ENCODE assay signal across 7 mouse cellular contexts in genomic region chr19:46338331-46338936, GRCm38 (mm10). TPM values are rescaled to one million over a fixed set of nuclear protein-coding genes. Genes with fewer than 3 reads are reported as not detected.
DNase-seq lines count a peak whose midpoint lies in the region; ATAC-seq lines count a peak whose summit lies in the region.

Gene Cuedc2, minus strand, starts transcription at chr19:46338702.

- peaks cover 6% of the 10 kb centered on the region for H3K4me1 ChIP-seq in intestine, embryonic 15.5 days (replicated peaks)
- H3K4me1 ChIP-seq in midbrain, embryonic 10.5 days, result peaks cover 41% of the 10 kb centered on the region

- under 1% methylated on average over 31 of the region's 31 CpGs for WGBS in intestine, embryonic 15.5 days
- WGBS in midbrain, embryonic 10.5 days, result under 1% methylated on average over 31 of the region's 31 CpGs

- DNase-seq in adrenal gland, adult 2 months, result peak; percentile 97
- DNase-seq in embryo, embryonic 11.5 days (ENCODE audit: low read depth, low spot score), result peak; percentile 93
- peak; percentile 95 to 100 for DNase-seq in gastrocnemius, postnatal 36 days
- DNase-seq in left cerebral cortex, postnatal 25 days (ENCODE audit: low spot score in 2 of 2), result peak; percentile 97 to 99
- DNase-seq in midbrain, embryonic 10.5 days (ENCODE audit: low spot score), result peak; percentile 95
- DNase-seq in right cerebral cortex, postnatal 4 days, result peak; percentile 96

- H3K27me3 ChIP-seq in intestine, embryonic 15.5 days (replicated peaks), result no peaks in the 10 kb centered on the region
- H3K27me3 ChIP-seq in midbrain, embryonic 10.5 days (ENCODE audit: low read depth, poor library complexity, severe bottlenecking), result peaks cover 15% of the 10 kb centered on the region

- no peaks in the 10 kb centered on the region for H3K9me3 ChIP-seq in intestine, embryonic 15.5 days
- no peaks in the 10 kb centered on the region for H3K9me3 ChIP-seq in midbrain, embryonic 10.5 days (replicated peaks)

- H3K4me3 ChIP-seq in intestine, embryonic 15.5 days (replicated peaks), result peak within 1 kb of the TSS; percentile 79
- H3K4me3 ChIP-seq in midbrain, embryonic 10.5 days, result peak within 1 kb of the TSS; percentile 82

- intact Hi-C loops in gastrocnemius, postnatal 36 days (cut with DNase I), result no loop called here
- intact Hi-C loops in left cerebral cortex, postnatal 25 days (cut with DNase I), result loop anchor here (2.0 to 5.0 kb wide), 3 partner anchors 18 to 104 kb away; no protein-coding TSS in a partner anchor

- 0 out of 2 replicates have a peak within 1 kb of the TSS, but pooled peaks have one; percentile 33 for H3K27ac ChIP-seq in intestine, embryonic 15.5 days
- H3K27ac ChIP-seq in midbrain, embryonic 10.5 days (replicated peaks), result peak within 1 kb of the TSS; percentile 95

- peak; percentile 92 for ATAC-seq in intestine, embryonic 15.5 days

- H3K36me3 ChIP-seq in intestine, embryonic 15.5 days, result no peaks in the 10 kb centered on the region
- peaks cover 11% of the 10 kb centered on the region for H3K36me3 ChIP-seq in midbrain, embryonic 10.5 days

- peak within 1 kb of the TSS; percentile 82 for H3K9ac ChIP-seq in intestine, embryonic 15.5 days

- peak within 1 kb of the TSS; percentile 78 for H3K4me2 ChIP-seq in intestine, embryonic 15.5 days (replicated peaks)

RNA-seq across cellular contexts. Expression of gene Cuedc2, which starts in this region (rescaled TPM):
- total RNA-seq in adrenal gland, adult 2 months (2021), result 10 to 100 TPM; 72.2 to 87.7 TPM
- 41.3 and 42.5 TPM in 2 replicates for polyA plus RNA-seq in adrenal gland, adult 2 months (2012; rRNA removed)
- total RNA-seq in gastrocnemius, postnatal 36 days (2021), result 10 to 100 TPM; 55.9 to 56.4 TPM
- 126 and 138 TPM in 2 replicates for polyA plus RNA-seq in intestine, embryonic 15.5 days (2015; fragmentation: Nextera tagmentation; extraction: Ambion mirVana)
- 100 to 1,000 TPM; 174 to 185 TPM for total RNA-seq in left cerebral cortex, postnatal 25 days (2021)
- 239 and 249 TPM in 2 replicates for polyA plus RNA-seq in midbrain, embryonic 10.5 days (2016; fragmentation: Nextera tagmentation; extraction: Ambion mirVana)

Comparison
In these comparisons a context has a peak if more than half of its experiments do, and no peak if none do; other contexts are left out.
1. Peak in every context shown above with its lines: DNase-seq, ATAC-seq, H3K4me3 ChIP-seq and H3K27ac ChIP-seq.